Mouse (Mus musculus): Measurements from ENCODE around the gene Ddc.
A peak's percentile ranks its signal among the peaks of the same experiment; 100 is the strongest.

The Ddc gene

DNA sequence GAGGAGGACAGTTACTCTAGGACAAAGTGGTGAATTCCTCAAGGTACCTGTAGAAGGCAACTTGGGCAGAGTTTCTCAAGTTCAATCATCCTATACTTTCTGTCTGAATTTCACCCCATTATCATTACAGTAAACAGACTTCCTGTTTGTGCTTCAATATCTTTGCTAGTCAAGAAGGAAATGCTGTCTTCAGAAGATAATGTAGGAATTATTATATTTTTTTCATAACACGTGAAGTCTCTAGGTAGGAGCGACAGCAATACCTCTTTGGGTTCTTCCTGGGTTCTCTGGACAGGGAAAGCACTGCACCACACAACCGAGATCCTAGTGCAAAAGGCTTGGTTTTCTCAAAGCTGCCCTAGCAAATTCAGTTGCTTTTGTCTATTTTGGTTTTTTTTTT, 21.6 kb downstream of the Ddc start:
- no peak for DNase-seq

DNA sequence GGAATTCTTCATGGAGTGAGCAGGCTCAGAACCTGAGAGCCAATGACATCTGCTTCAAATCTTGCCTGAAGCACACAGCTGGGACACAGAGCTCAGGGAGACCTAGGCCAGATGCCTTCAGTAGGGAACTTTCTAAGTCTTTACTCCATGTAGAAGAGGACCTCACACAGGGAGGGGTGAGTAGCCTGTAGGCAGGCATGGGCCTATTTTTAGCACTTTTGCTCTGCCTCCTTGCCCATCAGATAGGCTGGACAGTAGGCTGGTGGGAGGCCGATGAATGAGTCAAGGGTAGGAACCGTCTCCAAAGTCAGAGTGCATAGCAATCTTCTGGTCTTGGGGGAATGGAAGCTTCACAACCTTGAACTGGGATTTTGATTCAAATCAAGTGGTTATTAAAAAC, 22.7 kb downstream of the Ddc start:
- no peak for DNase-seq

DNA sequence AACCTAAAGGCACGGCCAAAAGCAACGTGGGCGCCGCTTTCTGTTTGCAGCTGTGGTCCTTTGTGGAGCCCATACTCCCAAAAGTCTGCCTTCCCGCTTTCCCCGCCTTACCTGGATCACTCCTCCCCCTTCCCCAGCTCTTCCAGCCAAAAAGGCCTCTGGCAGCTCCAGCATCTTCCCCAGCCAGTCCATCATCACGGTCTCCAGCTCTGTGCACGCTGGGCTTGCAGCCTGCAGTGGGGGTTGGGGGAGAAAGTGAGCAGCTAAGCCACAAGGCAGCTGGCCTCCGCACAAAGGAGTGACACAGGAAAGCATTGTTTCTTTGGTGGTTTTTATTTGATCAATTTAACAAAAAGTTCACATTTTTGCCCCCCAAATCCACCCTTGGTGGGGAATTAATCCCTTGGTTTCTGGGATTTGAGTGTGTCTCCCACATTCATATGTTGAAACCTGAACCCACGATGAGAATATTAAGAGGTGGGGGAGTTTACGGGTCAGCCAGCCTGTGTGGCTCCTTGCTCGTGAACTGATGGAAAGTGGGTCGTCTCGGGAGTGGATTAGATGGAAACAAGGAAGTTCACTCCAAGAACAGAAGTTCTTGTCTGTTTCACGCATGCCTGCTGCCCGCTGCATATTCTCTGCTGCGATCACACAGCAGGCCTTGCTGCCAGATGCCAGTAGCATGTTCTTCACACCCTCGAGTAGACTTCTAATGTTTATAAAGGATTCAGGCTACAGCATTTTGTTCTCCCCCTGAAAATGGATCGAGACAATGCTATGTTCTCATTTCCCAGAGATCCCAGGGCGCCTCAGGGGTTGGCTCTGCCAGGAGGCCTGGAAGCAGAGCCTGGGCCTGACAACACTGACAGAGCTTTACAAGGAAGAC, 24.7 kb downstream of the Ddc start:
- no peak for DNase-seq

DNA sequence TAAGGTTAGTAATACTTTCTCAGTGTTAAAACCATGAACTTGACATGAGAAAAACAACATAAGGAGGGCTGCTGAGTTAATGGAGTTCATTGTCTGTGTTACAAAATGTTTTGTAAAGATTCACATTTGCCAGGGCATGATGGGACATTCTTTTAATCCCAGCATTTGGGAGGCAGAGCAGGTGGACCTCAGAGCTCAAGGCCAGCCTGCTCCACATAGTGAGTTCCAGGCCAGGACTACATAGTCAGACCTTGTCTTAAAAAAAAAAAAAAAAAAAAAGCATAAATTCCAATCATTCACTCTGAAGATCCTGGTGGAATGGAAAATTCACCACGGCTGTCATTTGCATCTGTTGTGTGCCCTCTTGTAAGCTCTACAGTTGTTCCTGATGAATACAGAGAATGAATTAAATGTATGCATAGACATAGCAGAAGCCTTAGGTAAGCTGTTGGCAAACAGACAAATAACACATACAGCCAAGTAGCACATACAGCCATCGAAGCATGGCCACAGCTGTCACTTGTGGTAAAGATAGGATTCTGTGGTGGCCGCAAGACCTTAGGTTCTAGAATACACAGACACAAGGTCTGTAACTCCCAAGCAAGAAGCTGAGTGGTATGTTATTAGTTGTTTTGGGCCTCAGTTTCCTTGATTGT, 25.7 kb downstream of the Ddc start:
- no peak for DNase-seq

DNA sequence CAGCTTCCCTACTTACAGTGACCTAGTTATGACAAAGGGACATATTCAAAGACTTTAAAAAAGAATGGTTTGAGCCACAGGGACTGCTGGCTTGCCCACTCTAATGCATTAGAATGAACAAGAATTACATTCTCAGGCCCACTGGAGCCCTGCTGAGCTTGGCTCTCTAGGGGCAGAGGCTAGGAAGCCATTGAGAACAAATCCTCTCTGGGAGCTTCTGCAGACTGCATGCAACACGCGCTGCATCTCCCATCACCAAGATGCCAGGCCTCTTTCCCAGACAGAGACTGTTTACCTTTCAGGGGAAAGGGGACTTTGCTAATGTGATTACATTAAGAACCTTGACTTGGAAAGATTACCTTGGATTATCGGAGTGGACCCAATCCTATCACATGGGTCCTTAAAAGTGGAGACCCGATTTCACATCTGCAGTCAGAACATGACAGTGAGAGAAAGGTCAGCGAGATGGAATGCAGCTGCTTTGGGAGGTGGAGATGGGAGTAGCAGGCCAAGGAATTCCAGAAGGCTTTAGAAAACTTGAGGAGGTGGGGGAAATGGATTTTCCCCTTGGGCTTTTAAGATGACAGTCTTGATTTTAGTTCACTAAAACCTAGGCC, 26.6 kb downstream of the Ddc start:
- DNase-seq: no peak

DNA sequence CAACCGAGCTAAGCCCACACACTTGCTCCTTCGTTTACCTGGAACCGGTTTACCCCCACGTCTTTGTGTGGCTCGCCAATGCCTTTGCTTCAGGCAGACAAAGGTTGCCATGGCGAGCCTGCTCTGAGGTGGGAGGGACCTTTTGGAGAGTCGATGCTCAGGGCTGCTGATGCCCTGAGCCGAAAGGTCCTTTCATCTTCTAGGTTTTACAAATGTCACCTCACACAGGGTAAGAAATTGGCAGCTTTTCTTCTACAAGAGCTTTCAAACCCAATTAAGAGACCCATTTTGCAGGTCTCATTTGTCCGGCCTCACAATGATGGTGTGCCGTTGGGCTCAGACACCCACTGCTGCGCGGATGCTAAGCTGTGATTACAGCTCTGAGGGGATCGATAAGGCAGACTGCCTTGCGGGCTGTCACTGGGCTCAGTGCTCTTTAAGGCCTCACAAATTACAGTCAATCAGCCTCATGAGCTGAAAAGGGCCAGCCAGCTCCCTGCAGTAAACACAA, 29.9 kb downstream of the Ddc start:
- DNase-seq: no peak

DNA sequence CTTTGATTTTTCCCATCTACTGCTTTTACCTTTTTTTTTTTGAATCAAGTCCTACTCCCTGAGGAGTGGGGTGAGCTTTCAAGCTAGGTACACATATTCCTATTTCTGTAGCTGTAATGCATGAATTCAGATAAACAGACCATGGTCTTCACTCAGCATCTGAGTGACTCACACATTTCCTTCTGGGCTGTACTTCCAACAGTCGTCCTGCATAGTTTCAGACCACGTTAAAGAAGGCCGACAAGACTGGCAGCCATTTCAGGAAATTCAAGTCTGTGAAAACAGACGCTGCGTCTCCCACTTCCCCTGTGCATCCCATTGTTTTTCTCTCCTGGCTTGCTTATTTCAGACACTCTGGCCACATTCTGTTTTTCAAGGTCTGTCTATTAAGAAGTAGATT, 31.2 kb downstream of the Ddc start:
- DNase-seq: no peak

DNA sequence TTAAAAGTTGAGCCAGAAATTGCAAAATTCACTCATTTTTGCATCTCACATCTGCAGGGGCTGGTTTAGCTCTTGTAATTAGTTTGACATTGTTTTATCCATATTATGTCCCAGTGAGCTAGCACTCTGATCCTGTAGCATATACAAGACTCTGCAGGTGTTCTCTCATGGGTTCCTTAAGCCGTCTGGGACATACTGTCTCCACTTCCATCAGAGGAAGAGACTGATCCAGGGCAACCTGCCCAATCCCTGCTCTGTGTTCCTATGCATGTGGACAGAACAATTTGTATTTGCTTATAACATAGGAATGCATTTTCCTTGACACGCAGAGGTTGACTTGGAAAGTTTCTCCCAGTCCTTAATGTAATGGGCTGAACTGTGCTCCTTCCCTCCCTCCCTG, 32.8 kb downstream of the Ddc start:
- DNase-seq: no peak

DNA sequence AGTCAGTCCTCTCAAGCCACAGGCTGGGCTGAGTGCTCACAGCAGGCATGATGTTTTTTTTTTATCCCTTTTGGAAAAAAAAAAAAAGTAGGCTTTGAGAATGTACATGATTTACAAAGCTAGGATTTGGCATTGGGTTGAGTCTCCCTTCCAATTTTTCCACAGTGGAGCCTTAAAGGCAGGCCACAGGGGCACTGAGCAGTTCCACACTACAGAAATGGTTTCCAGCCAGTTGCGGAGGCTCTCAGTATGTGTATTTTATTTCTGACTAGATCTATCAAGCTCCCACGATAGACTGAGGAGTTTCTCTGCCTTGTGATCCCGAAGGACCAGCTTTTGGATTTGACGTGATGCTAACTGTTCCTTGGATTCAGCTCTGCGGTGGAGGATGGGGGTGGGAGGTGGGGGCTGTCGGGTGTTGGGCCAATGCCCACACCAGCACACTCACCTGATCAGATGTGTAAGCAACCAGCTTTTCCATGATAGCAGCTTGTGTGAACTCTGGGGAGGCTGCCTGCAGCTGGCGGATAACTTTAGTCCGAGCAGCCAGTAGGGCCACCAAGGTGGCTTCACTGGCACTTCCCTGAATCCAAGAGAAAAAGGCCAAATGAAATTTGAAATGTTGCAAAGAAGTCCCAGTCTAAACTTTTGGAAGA, 33.4 kb downstream of the Ddc start:
- no peak for DNase-seq

DNA sequence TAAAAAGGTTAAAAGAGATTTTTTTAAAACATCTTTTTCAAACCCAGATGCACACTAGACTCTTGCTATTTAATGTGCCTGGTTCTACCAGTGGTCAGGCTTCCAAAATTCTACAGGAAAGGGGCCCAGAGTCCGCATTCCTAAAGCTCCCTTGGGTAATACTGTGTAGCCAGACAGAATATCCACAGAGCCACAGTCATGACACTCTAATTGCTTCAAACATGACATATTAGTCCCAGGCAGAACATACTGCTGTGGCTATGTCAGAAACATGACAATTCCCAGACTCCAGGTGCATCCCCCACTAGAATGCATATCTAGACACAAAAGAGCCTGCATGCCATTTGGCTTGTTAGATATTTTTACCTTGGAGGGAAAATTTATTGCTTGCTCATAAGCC, 35.4 kb downstream of the Ddc start:
- no peak for DNase-seq

DNA sequence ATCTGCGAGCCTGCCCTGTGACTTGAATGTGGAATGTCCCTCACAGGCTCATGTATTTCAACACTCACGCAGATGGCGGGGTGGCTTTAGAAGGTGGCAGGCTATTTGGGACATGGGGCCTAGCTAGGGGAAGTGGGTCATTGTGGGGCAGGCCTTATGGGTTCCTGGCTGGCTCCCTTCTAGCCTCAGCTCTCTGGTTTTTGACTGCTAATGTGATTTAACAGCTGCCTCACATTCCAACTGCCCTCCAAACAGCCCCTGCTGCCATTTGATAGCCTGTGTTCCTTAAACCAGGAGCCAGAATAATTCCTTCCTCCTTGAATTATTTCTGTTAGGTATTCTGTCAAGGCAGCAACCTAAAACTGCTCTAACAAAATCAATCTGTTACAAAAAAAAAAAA, 41.0 kb downstream of the Ddc start:
- DNase-seq: no peak

DNA sequence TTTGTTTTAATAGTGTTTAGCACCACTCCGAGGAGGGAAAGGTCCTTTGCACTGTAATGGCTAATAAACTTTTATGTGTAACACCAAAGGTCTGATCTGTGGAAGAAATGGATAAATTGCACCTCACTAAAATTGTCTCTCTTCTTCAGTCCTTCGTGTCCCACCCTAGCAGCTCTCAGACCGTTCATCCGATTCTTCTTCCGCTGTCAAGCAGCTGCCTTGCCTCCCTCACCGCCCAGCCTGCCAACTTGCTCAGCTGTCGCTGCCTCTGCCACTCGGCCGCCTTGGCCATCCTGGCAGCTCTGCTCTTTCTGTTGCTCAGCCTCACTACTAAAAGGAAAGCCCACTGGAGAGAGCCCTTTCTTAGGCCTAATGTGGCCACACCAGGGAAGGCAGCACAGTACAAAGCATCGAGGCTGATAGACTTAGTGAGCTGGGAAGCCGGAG, 42.2 kb downstream of the Ddc start:
- DNase-seq: no peak

DNA sequence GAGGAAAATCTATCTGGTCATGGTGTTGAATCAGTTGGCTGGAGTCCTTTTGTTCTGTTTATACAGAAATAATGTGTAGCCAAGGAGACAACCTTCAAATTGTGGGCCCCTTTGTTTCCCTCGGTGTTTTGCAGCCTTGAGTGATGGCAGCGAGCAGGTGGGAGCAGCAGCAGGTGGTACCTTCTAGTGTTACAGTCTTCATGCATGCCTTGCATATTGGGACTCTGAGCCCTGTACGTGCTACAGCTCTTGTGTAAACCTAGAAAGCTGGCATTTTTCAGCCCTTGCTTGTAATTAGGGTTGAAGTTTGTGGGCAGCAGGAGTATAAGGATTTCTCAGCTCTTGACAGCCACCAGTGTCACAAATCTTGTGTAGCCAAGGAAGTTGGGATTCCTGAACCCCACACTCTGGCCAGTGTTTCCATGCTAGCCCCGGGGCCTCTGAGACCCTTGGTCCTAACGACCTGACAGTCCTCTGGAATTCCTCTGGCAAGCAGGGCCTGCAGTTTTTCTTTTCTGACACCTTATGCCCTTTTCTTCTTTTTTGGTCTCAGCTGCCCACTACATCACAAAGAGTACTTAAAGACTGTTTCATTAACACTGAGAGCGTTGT, 42.8 kb downstream of the Ddc start:
- no peak for DNase-seq

DNA sequence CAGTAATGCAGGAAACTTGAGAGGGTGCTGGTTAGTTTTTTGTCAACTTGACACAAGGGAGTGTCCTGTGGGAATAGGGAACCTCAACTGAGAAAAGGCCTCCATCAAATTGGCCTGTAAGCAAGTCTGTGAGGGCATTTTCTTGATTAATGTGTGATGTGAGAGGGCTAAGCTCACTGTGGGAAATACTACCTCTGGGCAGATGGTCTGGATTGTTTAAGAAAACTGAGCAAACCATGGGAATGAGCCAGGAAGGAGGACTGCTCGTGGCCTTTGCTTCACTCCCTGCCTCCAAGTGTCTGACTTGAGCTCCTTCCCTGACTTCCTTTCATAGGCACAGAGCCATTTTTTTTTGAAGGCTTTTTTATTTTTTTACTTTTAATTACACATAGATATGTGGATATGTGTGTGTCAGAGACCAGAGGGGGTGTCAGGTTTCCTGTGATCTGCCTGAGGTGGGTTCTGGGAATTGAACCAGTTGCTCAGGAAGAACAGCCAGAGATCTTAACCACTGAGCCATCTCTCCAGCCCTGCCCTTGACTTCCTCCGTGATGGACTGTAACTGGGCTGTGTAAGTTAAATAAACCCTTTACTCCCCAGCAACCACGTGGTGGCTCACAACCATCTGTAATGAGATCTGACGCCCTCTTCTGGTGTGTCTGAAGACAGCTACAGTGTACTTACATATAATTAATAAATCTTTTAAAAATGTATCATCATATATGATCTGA, 44.0 kb downstream of the Ddc start:
- no peak for DNase-seq

DNA sequence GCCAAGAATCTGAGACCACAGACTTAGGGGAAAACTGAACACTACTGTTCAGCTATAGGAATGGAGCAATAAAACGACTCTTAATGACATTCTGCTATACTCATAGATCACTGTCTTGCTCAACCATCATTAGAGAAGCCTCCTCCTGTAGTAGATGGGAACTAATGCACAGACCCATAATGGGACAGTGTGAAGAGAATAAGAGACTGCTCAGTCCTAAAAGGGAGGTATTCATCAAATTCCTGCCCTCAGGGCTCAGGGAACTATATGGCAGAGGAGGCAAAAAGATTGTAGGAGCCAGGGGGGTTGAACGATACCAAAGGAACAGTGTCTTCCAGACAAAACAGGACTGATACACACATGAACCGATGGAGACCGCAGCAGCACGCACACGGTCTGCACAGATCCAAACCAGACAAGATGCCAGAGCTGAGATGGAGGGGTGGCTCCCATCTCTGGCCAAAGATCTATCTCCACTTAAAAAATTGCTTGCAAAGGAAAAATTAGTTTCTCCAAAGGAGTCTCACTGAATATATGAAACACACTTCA, 45.9 kb downstream of the Ddc start:
- DNase-seq: no peak

DNA sequence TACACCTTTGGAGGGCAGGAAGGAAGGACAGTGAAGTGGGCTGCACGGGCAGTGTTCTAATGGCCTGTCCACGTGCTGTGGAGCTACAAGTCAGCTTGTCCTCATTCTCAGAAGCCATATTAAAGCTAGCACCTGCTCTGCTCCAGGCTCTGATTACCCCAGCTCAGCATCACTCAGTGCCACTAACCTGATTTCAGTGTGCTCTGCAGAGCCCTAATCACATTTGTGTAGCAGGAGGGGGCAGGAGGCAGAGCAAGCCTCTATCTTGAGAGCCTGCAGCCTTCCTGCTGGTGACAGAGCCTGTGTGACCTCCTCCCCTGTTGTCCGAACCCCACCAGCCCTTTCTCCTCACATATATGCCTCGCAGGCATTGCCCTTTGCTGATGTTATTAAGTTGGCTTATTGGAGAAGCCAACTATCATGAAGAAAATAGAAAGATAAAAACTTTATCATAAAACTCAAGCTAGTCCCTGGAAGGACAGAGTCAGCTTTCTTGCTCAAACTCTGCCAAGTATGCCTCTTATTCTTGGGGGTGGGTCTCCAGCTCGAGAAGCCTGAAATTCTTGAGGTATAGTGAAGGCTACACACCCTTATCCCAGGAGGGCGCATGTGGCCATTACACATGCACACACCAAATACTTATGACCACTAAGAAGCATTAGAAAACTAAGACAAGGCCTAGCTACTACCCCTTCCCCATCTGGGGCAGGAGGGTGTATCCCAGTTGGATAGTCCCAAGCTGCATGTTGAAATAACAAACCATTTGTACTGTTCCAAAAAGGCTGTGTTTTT, 47.3 kb downstream of the Ddc start:
- DNase-seq: no peak

DNA sequence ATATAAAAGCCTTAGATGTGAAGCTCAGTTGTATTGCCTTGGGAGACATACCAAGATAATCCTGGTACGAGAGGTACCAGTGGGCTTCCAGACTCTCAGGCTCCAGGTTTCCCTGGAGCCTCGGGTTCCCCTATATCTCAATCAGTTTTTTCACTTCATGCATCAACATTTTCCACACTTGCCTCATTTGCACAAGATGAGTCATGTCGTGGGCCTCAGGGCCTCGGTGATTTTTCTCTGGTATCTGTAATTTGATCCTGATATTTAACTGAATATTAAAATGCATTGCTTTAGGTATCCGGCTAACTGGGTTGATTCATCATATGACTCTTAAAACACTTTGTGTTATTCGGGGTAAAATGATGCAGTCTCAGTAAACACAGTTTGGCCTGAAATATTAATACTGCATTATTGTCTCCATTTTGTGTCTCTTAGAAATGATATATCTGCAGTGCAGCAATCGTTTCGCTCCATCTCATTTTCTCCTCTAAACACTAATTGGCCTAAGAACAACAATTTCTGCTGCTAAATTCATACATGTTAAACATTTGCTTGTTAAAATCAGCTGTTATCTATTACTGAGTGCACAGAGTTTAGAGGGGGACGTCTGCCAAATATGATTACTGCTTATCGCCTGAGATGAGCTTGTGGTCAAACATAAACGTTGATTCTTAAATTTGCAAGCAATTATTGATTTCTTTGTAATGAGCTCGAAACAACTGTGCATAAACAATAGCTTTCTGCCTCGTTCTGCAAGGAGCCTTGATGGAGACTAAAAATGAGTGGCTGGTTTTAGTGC, 48.2 kb downstream of the Ddc start:
- no peak for DNase-seq

DNA sequence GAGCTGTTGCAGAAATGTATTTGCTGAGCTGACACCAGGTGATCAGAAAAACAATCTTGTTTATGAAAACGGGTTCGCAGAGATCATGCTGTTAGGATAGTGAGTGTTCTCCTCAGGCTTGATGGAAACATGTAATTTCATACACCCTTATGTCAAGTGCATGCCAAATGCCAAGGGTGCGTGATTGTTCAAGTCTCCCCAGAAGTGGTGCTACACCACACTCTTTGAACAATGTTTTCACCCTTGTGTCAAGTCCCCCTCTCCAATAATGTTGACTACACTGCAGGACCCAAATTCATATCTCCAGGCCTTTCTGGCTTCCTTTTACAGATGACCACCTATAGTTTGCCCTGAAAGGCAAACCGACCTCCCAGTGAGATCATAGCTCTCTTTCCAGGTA, 49.5 kb downstream of the Ddc start:
- no peak for DNase-seq

DNA sequence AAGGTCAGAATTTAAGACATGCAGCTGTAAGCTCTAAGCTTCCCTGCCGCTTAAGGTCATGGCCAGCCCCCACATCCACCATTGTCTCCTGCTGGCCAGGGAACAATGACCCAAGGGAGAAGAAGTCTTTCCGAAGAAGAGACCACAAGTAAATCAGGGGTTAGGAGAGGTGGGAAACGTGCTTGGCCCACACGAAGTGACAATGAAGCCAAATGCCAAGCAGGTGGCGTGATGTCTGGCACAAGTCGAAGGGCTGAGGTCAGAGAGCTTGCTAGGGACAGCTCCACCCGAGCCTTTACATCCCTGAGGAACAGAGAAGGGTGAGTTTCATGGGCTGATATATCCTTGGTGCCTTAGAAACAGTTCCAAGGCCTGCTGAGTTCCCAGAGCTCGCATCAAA, 52.9 kb downstream of the Ddc start:
- DNase-seq: no peak

DNA sequence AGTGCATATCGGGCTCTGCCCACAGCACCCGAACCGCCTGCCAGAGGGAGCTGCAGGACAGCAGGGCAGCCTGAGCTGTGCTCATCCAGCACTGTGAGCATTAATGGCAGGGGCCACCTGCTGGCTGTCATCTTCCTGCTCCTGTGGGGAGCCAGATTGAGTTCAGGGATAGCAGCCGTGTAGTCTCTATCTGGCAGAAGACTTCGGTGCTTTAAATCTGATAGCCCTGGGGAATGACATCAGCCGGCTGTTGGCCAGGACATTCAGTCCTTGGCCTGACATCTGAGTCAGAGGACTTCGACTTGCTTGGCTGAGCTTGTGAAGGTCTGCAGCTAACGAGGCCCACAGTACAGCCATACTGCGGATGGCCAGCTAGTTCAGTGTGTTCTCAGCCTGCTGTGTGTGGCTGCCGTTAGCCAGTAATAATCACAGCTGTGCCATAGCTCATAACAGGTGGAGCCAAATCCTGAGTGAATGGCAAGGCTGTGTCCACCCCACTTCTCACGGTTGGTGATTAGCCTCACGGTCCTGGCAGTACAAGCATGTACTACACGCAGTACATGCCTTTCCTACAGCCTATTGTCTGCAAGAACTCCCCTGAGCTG, 53.5 kb downstream of the Ddc start:
- peak; percentile 77 for DNase-seq
